Mouse (Mus musculus) yolk sac, embryonic 10.5 days (tissue): Measurements from ENCODE around the gene Mfsd6l.

Experiments used
- DNase-seq: peaks from one replicate; pipeline ENCODE4 v3.0.0-alpha.2; 2017; ENCODE audit warnings: low spot score

Gene Mfsd6l

GRCm38 (mm10) chr11:68555918-68556584 is at the start of gene Mfsd6l:
Gene Mfsd6l (plus strand): TSS chr11:68556186.
- DNase-seq: peak; percentile 75

GRCm38 (mm10) chr11:68507246-68507645 is 48.7 kb upstream of the Mfsd6l start:
- no peak for DNase-seq

- no peak for DNase-seq
These were observed 47.4 kb upstream of the Mfsd6l start for GRCm38 (mm10) chr11:68508619-68509018.

- no peak for DNase-seq
These were observed 46.8 kb upstream of the Mfsd6l start for GRCm38 (mm10) chr11:68509194-68509593.

GRCm38 (mm10) chr11:68513969-68514368 is 42.0 kb upstream of the Mfsd6l start:
- DNase-seq: no peak

GRCm38 (mm10) chr11:68519362-68519761 is 36.6 kb upstream of the Mfsd6l start:
- DNase-seq: no peak

- no peak for DNase-seq
These were observed 36.2 kb upstream of the Mfsd6l start for GRCm38 (mm10) chr11:68519815-68520214.

GRCm38 (mm10) chr11:68520439-68520838 is 35.5 kb upstream of the Mfsd6l start:
- DNase-seq: no peak

GRCm38 (mm10) chr11:68521352-68521751 is 34.6 kb upstream of the Mfsd6l start:
- no peak for DNase-seq

GRCm38 (mm10) chr11:68526441-68526840 is 29.5 kb upstream of the Mfsd6l start:
- DNase-seq: no peak

GRCm38 (mm10) chr11:68531066-68531806 is 24.8 kb upstream of the Mfsd6l start:
- DNase-seq: no peak

- DNase-seq: no peak
These were observed 23.9 kb upstream of the Mfsd6l start for GRCm38 (mm10) chr11:68531941-68532535.

GRCm38 (mm10) chr11:68532773-68533172 is 23.2 kb upstream of the Mfsd6l start:
- no peak for DNase-seq

GRCm38 (mm10) chr11:68533971-68534475 is 22.0 kb upstream of the Mfsd6l start:
- no peak for DNase-seq

GRCm38 (mm10) chr11:68536026-68536425 is 20.0 kb upstream of the Mfsd6l start:
- DNase-seq: no peak

GRCm38 (mm10) chr11:68536465-68536864 is 19.5 kb upstream of the Mfsd6l start:
- no peak for DNase-seq

- no peak for DNase-seq
These were observed 16.4 kb upstream of the Mfsd6l start for GRCm38 (mm10) chr11:68539621-68540020.

GRCm38 (mm10) chr11:68544554-68544953 is 11.4 kb upstream of the Mfsd6l start:
- DNase-seq: no peak

GRCm38 (mm10) chr11:68545172-68545571 is 10.8 kb upstream of the Mfsd6l start:
- DNase-seq: no peak

GRCm38 (mm10) chr11:68545682-68546222 is 10.2 kb upstream of the Mfsd6l start:
- no peak for DNase-seq

- DNase-seq: no peak
These were observed 8.5 kb upstream of the Mfsd6l start for GRCm38 (mm10) chr11:68547484-68547883.

GRCm38 (mm10) chr11:68549597-68549996 is 6.4 kb upstream of the Mfsd6l start:
- no peak for DNase-seq

GRCm38 (mm10) chr11:68550358-68550757 is 5.6 kb upstream of the Mfsd6l start:
- DNase-seq: no peak
